Mouse (Mus musculus): ENCODE data around the gene Kat14.

Gene Kat14

DNA sequence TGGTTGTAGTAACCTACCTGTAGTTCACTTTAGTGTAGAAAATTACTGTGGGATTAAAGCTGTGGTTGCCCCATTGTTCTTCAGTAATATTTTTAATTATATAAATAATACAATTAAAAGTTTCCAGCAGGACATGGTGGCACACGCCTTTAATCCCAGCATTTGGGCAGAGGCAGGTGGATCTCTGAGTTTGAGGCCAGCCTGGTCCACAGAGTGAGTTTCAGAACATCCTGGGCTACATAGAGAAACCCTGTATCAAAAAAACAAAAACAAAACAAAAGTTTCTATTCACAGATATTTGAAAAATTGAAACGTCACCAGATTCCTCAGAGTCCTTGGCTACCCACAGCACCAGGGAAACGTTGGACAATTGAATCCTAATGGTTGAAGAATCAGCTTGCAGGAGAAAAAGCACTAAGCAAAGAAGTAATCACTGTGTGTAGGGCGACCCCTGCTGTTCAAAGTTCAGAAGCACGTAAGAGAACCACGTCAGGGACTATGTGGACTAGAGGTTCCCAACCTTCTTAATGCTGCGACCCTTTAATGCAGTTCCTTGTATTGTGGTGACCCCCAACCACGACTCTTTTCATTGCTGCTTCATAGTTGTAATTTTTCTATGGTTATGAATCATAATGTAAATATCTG, 83.7 kb downstream of the Kat14 start:
- DNase-seq (ENCODE audit: extremely low read depth, low read depth), result peak; percentile 45

Data from MEL-GATA-1-ER (cell line).